Mouse (Mus musculus) intestine, embryonic 15.5 days (tissue): ENCODE measurements at regions not wholly inside any gene's neighbourhood (a gene's known extent, or its start where the extent isn't known, plus 50 kb on each side); places are given as distances from the start of the nearest gene placed in this dataset.

Experiments
- ATAC-seq: fragments of 200-750 bp; cut with Nextera tagmentation; 2 replicates; pipeline ENCODE4 v1.8.0; 2017; ENCODE audit warnings: moderate TSS enrichment, moderate library complexity
- H3K27ac ChIP-seq: fragments of 300-500 bp; sonication (generic); 2 replicates; pipeline ENCODE4 v1.5.1; 2015; ENCODE audit warnings: mild to moderate bottlenecking, inconsistent platforms
- H3K27me3 ChIP-seq: fragments of 300-500 bp; sonication (generic); replicated peaks from 2 replicates; pipeline ENCODE4 v1.6.1; 2015; ENCODE audit warnings: inconsistent platforms
- H3K36me3 ChIP-seq: fragments of 300-500 bp; sonication (generic); 2 replicates; pipeline ENCODE4 v1.6.1; 2015; ENCODE audit warnings: inconsistent platforms
- H3K4me1 ChIP-seq: fragments of 300-500 bp; sonication (generic); replicated peaks from 2 replicates; pipeline ENCODE4 v1.6.1; 2015; ENCODE audit warnings: inconsistent platforms
- H3K4me2 ChIP-seq: fragments of 300-500 bp; sonication (generic); replicated peaks from 2 replicates; pipeline ENCODE4 v1.6.1; 2015; ENCODE audit warnings: mild to moderate bottlenecking, inconsistent platforms
- H3K4me3 ChIP-seq: fragments of 300-500 bp; sonication (generic); replicated peaks from 2 replicates; pipeline ENCODE4 v1.5.1; 2015; ENCODE audit warnings: inconsistent platforms
- H3K9ac ChIP-seq: fragments of 300-500 bp; sonication (generic); 2 replicates; pipeline ENCODE4 v1.6.1; 2015; ENCODE audit warnings: inconsistent platforms
- H3K9me3 ChIP-seq: fragments of 300-500 bp; sonication (generic); 2 replicates; pipeline ENCODE4 v1.6.1; 2016; ENCODE audit warnings: inconsistent platforms
- WGBS: fragments of 180-500 bp; shearing (Covaris S2); methylation state at CpG from one replicate; pipeline ENCODE4 v1.1.7; 2015; 5-methylcytosine and 5-hydroxymethylcytosine counted together

DNA sequence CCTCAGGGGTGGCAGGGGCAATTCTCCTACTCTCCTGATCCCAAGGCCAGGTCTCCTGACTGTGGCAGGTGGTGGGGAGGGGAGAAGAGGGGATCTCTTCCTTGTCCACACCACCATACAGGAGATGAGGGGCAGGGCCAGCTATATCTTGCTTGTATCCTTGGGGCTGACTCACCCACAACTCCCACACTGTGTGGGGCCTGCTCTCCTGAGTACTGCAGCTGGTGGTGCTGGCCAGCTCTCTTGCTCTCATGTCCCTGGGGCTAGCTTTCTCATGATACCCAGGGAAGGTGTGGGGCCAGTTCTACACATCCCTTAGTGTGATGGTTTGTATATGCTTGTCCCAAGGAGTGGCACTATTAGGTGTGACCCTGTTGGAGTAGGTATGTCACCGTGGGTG is 177.4 kb downstream of the Shq1 start:
- Histone ChIP-seq H3K27me3 (no peaks in the 10 kb centered on the region), H3K27ac (no peak overlapping the region), H3K4me2 (no peak overlapping the region), H3K36me3 (no peaks in the 10 kb centered on the region), H3K9me3 (no peaks in the 10 kb centered on the region), H3K4me1 (no peaks in the 10 kb centered on the region), H3K9ac (no peak overlapping the region), H3K4me3 (no peak overlapping the region)
- ATAC-seq = 0 out of 2 replicates have a peak, but pooled peaks have one; percentile 25
- WGBS = 63% methylated on average over 1 of the region's 1 CpGs

DNA sequence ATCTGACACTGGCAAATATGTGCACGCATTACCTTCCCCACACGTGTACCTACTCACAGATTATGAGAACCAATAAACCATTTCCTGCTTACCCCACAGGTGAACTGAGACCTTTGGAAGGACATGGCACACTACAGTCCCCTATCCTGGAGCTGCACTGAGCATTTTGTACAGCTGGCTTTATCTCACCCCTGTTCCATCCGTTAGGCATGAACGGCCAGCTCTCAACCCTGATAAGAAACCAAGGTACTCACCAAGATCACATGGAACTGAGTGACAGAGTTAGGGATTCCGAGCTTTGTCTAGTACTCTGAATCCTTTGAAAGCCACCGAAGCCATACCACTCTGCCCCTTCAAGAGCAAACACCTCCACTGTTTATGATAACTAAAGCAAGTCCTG is 179.1 kb downstream of the Shq1 start:
- Histone ChIP-seq H3K27ac (no peak overlapping the region), H3K9ac (no peak overlapping the region), H3K4me2 (no peak overlapping the region), H3K36me3 (no peaks in the 10 kb centered on the region), H3K4me1 (no peaks in the 10 kb centered on the region), H3K27me3 (no peaks in the 10 kb centered on the region), H3K9me3 (no peaks in the 10 kb centered on the region), H3K4me3 (no peak overlapping the region)
- 77% methylated on average over 6 of the region's 6 CpGs for WGBS
- no peak for ATAC-seq

DNA sequence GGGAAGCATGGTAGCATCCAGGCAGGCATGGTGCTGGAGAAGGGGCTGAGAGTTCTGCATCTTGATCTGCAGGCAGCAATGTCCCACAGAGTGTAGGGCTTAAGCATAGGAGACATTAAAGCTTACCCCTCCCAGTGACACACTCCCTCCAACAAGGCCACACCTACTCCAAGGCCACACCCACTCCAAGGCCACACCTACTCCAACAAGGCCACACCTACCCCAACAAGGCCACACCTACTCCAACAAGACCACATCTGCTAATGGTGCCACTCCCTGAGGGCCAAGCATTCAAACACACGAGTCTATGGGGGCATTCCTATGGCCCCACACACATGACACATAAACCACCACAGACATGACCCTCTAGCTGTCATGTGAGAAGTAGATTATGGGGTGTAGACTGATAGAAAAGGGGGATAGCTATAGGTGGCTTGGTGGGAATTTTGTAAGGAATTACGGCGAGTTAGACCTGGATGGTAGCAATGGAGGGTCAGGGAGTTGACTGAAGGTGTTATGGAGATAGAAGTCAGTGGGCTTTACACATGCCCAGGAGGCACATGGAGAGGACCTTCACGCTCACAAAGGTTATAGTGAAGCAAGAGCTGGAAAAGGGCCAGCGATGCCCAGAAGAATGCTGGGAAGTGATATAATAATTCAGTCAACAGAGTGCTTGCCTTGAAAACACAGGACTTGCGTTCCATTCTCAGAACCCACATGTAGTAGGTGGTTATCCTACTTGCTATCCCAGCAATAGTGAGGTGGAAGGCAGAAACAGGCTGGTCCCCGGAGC is 179.8 kb downstream of the Shq1 start:
- H3K27ac ChIP-seq = no peak overlapping the region
- no peaks in the 10 kb centered on the region for H3K36me3 ChIP-seq
- no peaks in the 10 kb centered on the region for H3K9me3 ChIP-seq
- H3K9ac ChIP-seq = no peak overlapping the region
- no peak overlapping the region for H3K4me2 ChIP-seq
- no peaks in the 10 kb centered on the region for H3K27me3 ChIP-seq
- 0 out of 2 replicates have a peak, but pooled peaks have one; percentile 34 for ATAC-seq
- WGBS = 89% methylated on average over 7 of the region's 7 CpGs
- no peaks in the 10 kb centered on the region for H3K4me1 ChIP-seq
- H3K4me3 ChIP-seq = no peak overlapping the region

DNA sequence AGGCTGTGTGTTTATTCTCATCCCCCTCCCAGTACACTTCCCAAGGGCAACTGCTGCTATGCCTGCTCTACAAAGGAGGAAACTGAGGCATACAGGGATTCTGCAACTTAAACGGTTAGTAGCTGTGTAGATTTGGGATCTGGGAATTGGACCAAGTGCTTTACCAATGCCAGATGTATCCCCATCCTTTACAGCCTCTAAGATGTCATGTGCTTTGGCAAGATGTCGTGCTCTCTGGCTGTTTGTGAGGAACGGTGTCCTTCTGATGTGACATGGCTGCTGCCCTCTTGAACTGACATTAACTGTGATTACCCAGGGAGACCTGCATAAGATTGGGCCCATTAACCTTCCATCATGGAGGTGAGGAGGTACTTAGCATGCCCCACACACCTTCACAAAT is 187.1 kb downstream of the Shq1 start:
- 59% methylated on average over 3 of the region's 3 CpGs for WGBS
- Histone ChIP-seq H3K4me3 (no peak overlapping the region), H3K4me1 (peaks cover 16% of the 10 kb centered on the region), H3K36me3 (no peaks in the 10 kb centered on the region), H3K9me3 (no peaks in the 10 kb centered on the region), H3K9ac (0 out of 2 replicates have a peak overlapping the region, but pooled peaks have one; percentile 1), H3K27me3 (no peaks in the 10 kb centered on the region), H3K4me2 (peak overlapping the region; percentile 35; the same call in 1 of the 2 replicates), H3K27ac (no peak overlapping the region)
- ATAC-seq = no peak

GRCm38 (mm10) chr6:100483084-100483810 is 187.7 kb downstream of the Shq1 start:
- Histone ChIP-seq H3K27me3 (no peaks in the 10 kb centered on the region), H3K4me2 (peak overlapping the region; percentile 35), H3K4me3 (no peak overlapping the region), H3K9ac (0 out of 2 replicates have a peak overlapping the region, but pooled peaks have one; percentile 1), H3K27ac (no peak overlapping the region), H3K4me1 (peaks cover 16% of the 10 kb centered on the region), H3K9me3 (no peaks in the 10 kb centered on the region), H3K36me3 (no peaks in the 10 kb centered on the region)
- peak; percentile 82 for ATAC-seq
- WGBS = 4% methylated on average over 14 of the region's 14 CpGs

GRCm38 (mm10) chr6:100482572-100482971 is 188.4 kb downstream of the Shq1 start:
- Histone ChIP-seq H3K4me2 (0 out of 2 replicates have a peak overlapping the region, but pooled peaks have one; percentile 35), H3K9ac (no peak overlapping the region)

DNA sequence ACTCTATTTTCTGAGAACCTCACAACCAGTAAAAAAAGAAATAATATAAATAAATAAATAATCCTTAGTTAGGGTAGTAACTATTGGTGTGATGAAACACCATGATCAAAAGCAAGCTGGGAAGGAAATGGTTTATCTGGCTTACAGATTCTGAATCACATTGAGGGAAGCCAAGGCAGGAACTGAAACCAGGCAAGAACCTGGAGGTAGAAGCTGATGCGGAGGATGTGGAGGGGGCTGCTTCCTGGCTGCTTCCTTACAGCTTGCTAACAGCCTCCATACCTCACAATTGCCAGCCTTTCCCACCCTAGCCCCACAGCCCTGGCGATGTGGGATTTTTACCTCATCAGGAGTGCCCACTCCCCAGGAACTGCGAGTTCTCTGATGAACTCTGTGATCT is 190.4 kb downstream of the Shq1 start:
- H3K36me3 ChIP-seq = no peaks in the 10 kb centered on the region
- no peak for ATAC-seq
- peaks cover 16% of the 10 kb centered on the region for H3K4me1 ChIP-seq
- H3K27ac ChIP-seq = no peak overlapping the region
- H3K9me3 ChIP-seq = no peaks in the 10 kb centered on the region
- H3K4me3 ChIP-seq = no peak overlapping the region
- no peak overlapping the region for H3K9ac ChIP-seq
- 86% methylated on average over 3 of the region's 3 CpGs for WGBS
- H3K27me3 ChIP-seq = no peaks in the 10 kb centered on the region
- no peak overlapping the region for H3K4me2 ChIP-seq

More at GRCm38 (mm10) chr6:100482572-100482971, 188.4 kb downstream of the Shq1 start:
- no peaks in the 10 kb centered on the region for H3K27me3 ChIP-seq
- H3K27ac ChIP-seq = no peak overlapping the region
- no peak for ATAC-seq
- H3K4me1 ChIP-seq = peaks cover 16% of the 10 kb centered on the region
- no peaks in the 10 kb centered on the region for H3K9me3 ChIP-seq
- no peaks in the 10 kb centered on the region for H3K36me3 ChIP-seq
- WGBS = 33% methylated on average over 7 of the region's 7 CpGs
- H3K4me3 ChIP-seq = no peak overlapping the region

- no peaks in the 10 kb centered on the region for H3K9me3 ChIP-seq
- H3K9ac ChIP-seq = no peak overlapping the region
- H3K4me3 ChIP-seq = no peak overlapping the region
- WGBS = 47% methylated on average over 6 of the region's 6 CpGs
- peaks cover 16% of the 10 kb centered on the region for H3K4me1 ChIP-seq
- no peaks in the 10 kb centered on the region for H3K36me3 ChIP-seq
- no peak overlapping the region for H3K4me2 ChIP-seq
- H3K27ac ChIP-seq = no peak overlapping the region
- no peak for ATAC-seq
- H3K27me3 ChIP-seq = no peaks in the 10 kb centered on the region
These were observed 191.1 kb downstream of the Shq1 start for GRCm38 (mm10) chr6:100479881-100480280.

DNA sequence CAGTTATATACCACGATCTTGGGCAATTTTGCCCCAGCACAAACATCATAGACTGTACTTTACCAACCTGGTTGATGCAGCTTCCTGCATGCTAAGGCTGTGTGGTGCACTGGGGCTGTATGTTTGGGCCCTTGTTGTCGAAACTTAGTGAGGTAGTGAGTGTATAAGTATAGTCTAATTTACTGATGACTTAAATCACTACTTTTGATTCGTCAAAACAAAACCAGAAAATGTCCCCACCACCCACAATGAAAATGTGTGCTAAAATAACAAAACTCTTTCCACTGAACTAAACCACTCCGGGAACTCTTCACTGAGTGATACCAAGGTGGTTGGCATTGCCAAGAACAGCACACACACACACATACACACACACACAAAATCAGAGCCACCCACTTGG is 191.5 kb downstream of the Shq1 start:
- no peaks in the 10 kb centered on the region for H3K9me3 ChIP-seq
- H3K36me3 ChIP-seq = no peaks in the 10 kb centered on the region
- no peak overlapping the region for H3K27ac ChIP-seq
- H3K27me3 ChIP-seq = no peaks in the 10 kb centered on the region
- no peak overlapping the region for H3K4me2 ChIP-seq
- 81% methylated on average over 4 of the region's 4 CpGs for WGBS
- peaks cover 16% of the 10 kb centered on the region for H3K4me1 ChIP-seq
- no peak overlapping the region for H3K4me3 ChIP-seq
- H3K9ac ChIP-seq = no peak overlapping the region
- ATAC-seq = no peak

GRCm38 (mm10) chr6:100476550-100477366 is 189.5 kb upstream of the Rybp start:
- H3K9me3 ChIP-seq = no peaks in the 10 kb centered on the region
- H3K4me2 ChIP-seq = no peak overlapping the region
- no peak for ATAC-seq
- no peaks in the 10 kb centered on the region for H3K27me3 ChIP-seq
- no peak overlapping the region for H3K27ac ChIP-seq
- no peaks in the 10 kb centered on the region for H3K4me1 ChIP-seq
- no peaks in the 10 kb centered on the region for H3K36me3 ChIP-seq
- 77% methylated on average over 6 of the region's 6 CpGs for WGBS
- H3K4me3 ChIP-seq = no peak overlapping the region
- H3K9ac ChIP-seq = no peak overlapping the region

DNA sequence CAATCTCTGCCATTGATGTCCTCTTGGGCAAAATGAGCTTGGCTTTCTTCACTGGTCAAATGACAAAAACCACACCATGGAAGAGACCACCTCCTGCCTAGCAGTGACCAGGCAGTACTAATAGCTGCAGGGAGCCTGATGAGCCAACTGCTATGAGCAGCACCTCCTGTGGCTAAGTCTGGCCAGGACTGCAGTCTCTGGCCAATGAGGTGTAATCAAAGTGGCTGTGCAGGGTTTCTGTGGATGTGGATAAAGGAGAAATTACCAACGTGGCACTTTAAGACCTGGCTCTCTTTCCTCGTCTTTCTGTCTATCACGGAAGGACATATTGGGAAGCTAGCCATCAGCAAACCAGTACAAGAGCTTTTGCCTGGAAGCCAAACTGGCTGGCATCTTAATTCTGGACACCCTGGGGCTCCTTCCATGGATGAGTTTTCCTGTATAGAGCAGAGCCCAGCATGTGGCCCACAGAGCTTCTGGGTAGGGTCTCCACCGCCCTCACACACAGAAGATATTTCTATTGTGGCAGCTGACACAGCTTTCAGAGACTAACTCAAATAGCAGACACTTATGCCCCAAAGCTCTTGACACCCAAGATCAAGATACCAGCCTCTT is 188.2 kb upstream of the Rybp start:
- 86% methylated on average over 4 of the region's 4 CpGs for WGBS
- no peaks in the 10 kb centered on the region for H3K36me3 ChIP-seq
- H3K4me1 ChIP-seq = no peaks in the 10 kb centered on the region
- no peak for ATAC-seq
- no peak overlapping the region for H3K4me3 ChIP-seq
- H3K4me2 ChIP-seq = no peak overlapping the region
- H3K9me3 ChIP-seq = no peaks in the 10 kb centered on the region
- no peaks in the 10 kb centered on the region for H3K27me3 ChIP-seq
- no peak overlapping the region for H3K9ac ChIP-seq
- H3K27ac ChIP-seq = no peak overlapping the region

DNA sequence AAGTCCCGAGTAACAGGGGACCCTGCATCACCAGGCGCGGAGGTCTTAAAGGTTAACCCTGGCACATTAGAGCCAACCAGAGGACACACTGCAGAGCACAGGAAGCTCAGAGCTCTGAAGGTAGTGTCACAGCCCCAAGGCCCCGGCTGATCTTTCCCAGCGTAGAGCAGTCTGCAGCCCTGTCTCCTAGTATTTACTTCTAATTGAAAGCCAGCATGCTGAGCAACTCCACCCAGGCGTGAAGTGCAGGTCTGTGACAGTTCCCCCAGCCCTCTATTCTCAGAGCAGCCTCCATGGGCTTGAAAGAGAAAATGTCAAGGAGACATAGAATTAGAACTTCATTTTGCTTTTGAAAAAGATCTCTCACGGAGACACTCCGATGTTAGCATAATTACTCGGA is 187.0 kb upstream of the Rybp start:
- H3K27ac ChIP-seq = no peak overlapping the region
- no peaks in the 10 kb centered on the region for H3K9me3 ChIP-seq
- H3K4me2 ChIP-seq = no peak overlapping the region
- no peak for ATAC-seq
- no peak overlapping the region for H3K9ac ChIP-seq
- H3K4me3 ChIP-seq = no peak overlapping the region
- no peaks in the 10 kb centered on the region for H3K27me3 ChIP-seq
- 75% methylated on average over 9 of the region's 9 CpGs for WGBS
- H3K36me3 ChIP-seq = no peaks in the 10 kb centered on the region
- no peaks in the 10 kb centered on the region for H3K4me1 ChIP-seq
